Mouse (Mus musculus) spleen, postnatal 14 days (tissue): Measurements from ENCODE around the gene Brca1.
"Not testable (repeated sequence)": the region's sequence is repeated elsewhere in the genome, so short reads cannot be mapped to it uniquely, and the experiment has no call there.

Source experiments
- DNase-seq, 2 experiments: peaks; one replicate each; pipeline ENCODE4 v3.0.0; 2021 to 2022; ENCODE audit warnings: low spot score in 2 of 2

Brca1 gene

GRCm38 (mm10) chr11:101551751-101552475 is at the start of gene Brca1, which contains the start of gene Nbr1:
TSS of gene Brca1 (minus strand) at chr11:101551955.
TSS of gene Nbr1 (plus strand) at chr11:101552149.
- DNase-seq, result peak; percentile 79 to 89

- DNase-seq, result no peak
These were observed 47.4 kb upstream of the Brca1 start, which contains the start of gene Gm11634 for GRCm38 (mm10) chr11:101599156-101599555. TSS of gene Gm11634 (minus strand) at chr11:101599256.

- DNase-seq, result no peak
These were observed 38.4 kb upstream of the Brca1 start for GRCm38 (mm10) chr11:101589989-101590624.

- DNase-seq, result peak; percentile 21 to 50
These were observed 37.7 kb upstream of the Brca1 start for GRCm38 (mm10) chr11:101589444-101589843.

GRCm38 (mm10) chr11:101588868-101589267 is 37.1 kb upstream of the Brca1 start:
- no peak for DNase-seq

- no peak for DNase-seq
These were observed 35.9 kb upstream of the Brca1 start for GRCm38 (mm10) chr11:101587676-101588075.

GRCm38 (mm10) chr11:101585805-101586204 is 34.0 kb upstream of the Brca1 start:
- no peak for DNase-seq

GRCm38 (mm10) chr11:101585031-101585430 is 33.3 kb upstream of the Brca1 start:
- not testable (repeated sequence) for DNase-seq

GRCm38 (mm10) chr11:101583205-101583604 is 31.4 kb upstream of the Brca1 start:
- DNase-seq, result no peak

GRCm38 (mm10) chr11:101582054-101583035 is 30.6 kb upstream of the Brca1 start, which contains the start of gene Tmem106a:
TSS of gene Tmem106a (plus strand) at chr11:101582242.
- DNase-seq, result peak; percentile 42 to 47

GRCm38 (mm10) chr11:101581081-101581764 is 29.5 kb upstream of the Brca1 start:
- no peak for DNase-seq

GRCm38 (mm10) chr11:101576116-101576515 is 24.4 kb upstream of the Brca1 start:
- no peak for DNase-seq

- no peak for DNase-seq
These were observed 16.7 kb upstream of the Brca1 start for GRCm38 (mm10) chr11:101568421-101568820.

GRCm38 (mm10) chr11:101562391-101562790 is 10.6 kb upstream of the Brca1 start:
- peak; percentile 20 to 52 for DNase-seq

- no peak for DNase-seq
These were observed 5.2 kb upstream of the Brca1 start for GRCm38 (mm10) chr11:101556954-101557353.

- DNase-seq, result no peak
These were observed 4.8 kb upstream of the Brca1 start for GRCm38 (mm10) chr11:101556541-101556940.

- DNase-seq, result no peak
These were observed 1.7 kb upstream of the Brca1 start for GRCm38 (mm10) chr11:101553354-101553930.

- DNase-seq, result peak; percentile 83 to 88
These were observed 933 bp upstream of the Brca1 start for GRCm38 (mm10) chr11:101552476-101553300.

GRCm38 (mm10) chr11:101548526-101548925 is 3.2 kb downstream of the Brca1 start:
- DNase-seq, result no peak

GRCm38 (mm10) chr11:101544132-101544531 is 7.6 kb downstream of the Brca1 start:
- DNase-seq, result no peak
